Mouse (Mus musculus) MEL (cell line): Measurements from ENCODE around the gene Tnnc2. TPM values are rescaled to one million over a fixed set of nuclear protein-coding genes. Genes with fewer than 3 reads are reported as not detected.

Experiments
- DNase-seq: peaks from one replicate; pipeline ENCODE4 v3.0.0; 2011; ENCODE audit warnings: low read depth, low spot score
- H3K27ac ChIP-seq: 2 replicates; pipeline ENCODE4 v1.5.1; 2012; ENCODE audit warnings: low read depth, mild to moderate bottlenecking, control low read depth, low read length, moderate library complexity; ENCODE audit not compliant: control insufficient read depth
- H3K27me3 ChIP-seq, 2 experiments: fragments of 150-350 bp in 1 of 2; sonication (generic) in 1 of 2; 2 replicates each; pipeline ENCODE4 v1.6.1; 2012; ENCODE audit warnings: low read length in 2 of 2, mild to moderate bottlenecking in 2 of 2, improper control_type of control experiment in 1 of 2, moderate library complexity in 1 of 2; ENCODE audit not compliant: insufficient read depth in 2 of 2, control insufficient read depth in 1 of 2
- H3K36me3 ChIP-seq, 2 experiments: 2 replicates each; pipeline ENCODE4 v1.6.1; 2012 to 2014; ENCODE audit warnings: low read length in 2 of 2, improper control_type of control experiment in 1 of 2, inconsistent platforms in 1 of 2, mild to moderate bottlenecking in 1 of 2; ENCODE audit not compliant: insufficient read depth in 2 of 2, control insufficient read depth in 1 of 2
- H3K4me1 ChIP-seq, 2 experiments: fragments of 150-350 bp in 1 of 2; sonication (generic) in 1 of 2; 2 replicates each; pipeline ENCODE4 v1.6.1; 2012; ENCODE audit warnings: low read length in 2 of 2, improper control_type of control experiment in 1 of 2, mild to moderate bottlenecking in 1 of 2; ENCODE audit not compliant: insufficient read depth in 2 of 2, control insufficient read depth in 1 of 2
- H3K4me3 ChIP-seq, 2 experiments: fragments of 150-350 bp in 1 of 2; sonication (generic) in 1 of 2; 2 replicates each; pipeline ENCODE4 v1.5.1; 2012; ENCODE audit warnings: low read depth in 2 of 2, low read length in 2 of 2, mild to moderate bottlenecking in 2 of 2, moderate library complexity in 2 of 2, control low read depth in 1 of 2, improper control_type of control experiment in 1 of 2; ENCODE audit not compliant: control insufficient read depth in 1 of 2, insufficient read depth in 1 of 2
- H3K79me2 ChIP-seq: 2 replicates; pipeline ENCODE4 v1.6.1; 2012; ENCODE audit warnings: mild to moderate bottlenecking, low read length, moderate library complexity; ENCODE audit not compliant: control insufficient read depth, poor library complexity, insufficient read depth
- H3K9ac ChIP-seq: 2 replicates; pipeline ENCODE4 v1.6.1; 2012; ENCODE audit warnings: low read depth, mild to moderate bottlenecking, control low read depth, low read length, moderate library complexity; ENCODE audit not compliant: control insufficient read depth, poor library complexity, severe bottlenecking
- H3K9me3 ChIP-seq: fragments of 150-350 bp; sonication (generic); replicated peaks from 2 replicates; pipeline ENCODE4 v1.6.1; 2012; ENCODE audit warnings: mild to moderate bottlenecking, low read length, improper control_type of control experiment, moderate library complexity; ENCODE audit not compliant: insufficient read depth
- BHLHE40 ChIP-seq: IDR thresholded peaks from 2 replicates; pipeline ENCODE4 v1.6.1; 2012; ENCODE audit warnings: low read depth, mild to moderate bottlenecking, inconsistent platforms, low read length, improper control_type of control experiment, borderline replicate concordance
- CHD2 ChIP-seq: IDR thresholded peaks from 2 replicates; pipeline ENCODE4 v1.6.1; 2011; ENCODE audit warnings: low read length, improper control_type of control experiment
- CTCF ChIP-seq, 3 experiments: IDR thresholded peaks in 2 of 3; conservative IDR thresholded peaks in 1 of 3; 2 replicates each; pipeline ENCODE4 v1.5.1; 2011 to 2012; ENCODE audit warnings: low read length in 3 of 3, low read depth in 2 of 3, mild to moderate bottlenecking in 2 of 3, improper control_type of control experiment in 1 of 3, inconsistent platforms in 1 of 3, mixed read lengths in 1 of 3, moderate library complexity in 1 of 3; ENCODE audit not compliant: control insufficient read depth in 1 of 3, insufficient read depth in 1 of 3, poor library complexity in 1 of 3, severe bottlenecking in 1 of 3
- E2F4 ChIP-seq: IDR thresholded peaks from 2 replicates; pipeline ENCODE4 v1.6.1; 2011; ENCODE audit warnings: low read depth, low read length, improper control_type of control experiment, borderline replicate concordance
- EP300 ChIP-seq, 2 experiments: IDR thresholded peaks; 2 replicates each; pipeline ENCODE4 v1.6.1; 2011; ENCODE audit warnings: improper control_type of control experiment in 2 of 2, low read length in 2 of 2, low read depth in 1 of 2, mild to moderate bottlenecking in 1 of 2
- ETS1 ChIP-seq: IDR thresholded peaks from 2 replicates; pipeline ENCODE4 v1.6.1; 2012; ENCODE audit warnings: low read depth, mild to moderate bottlenecking, inconsistent platforms, low read length, improper control_type of control experiment, moderate library complexity
- GABPA ChIP-seq: IDR thresholded peaks from 2 replicates; pipeline ENCODE4 v1.6.1; 2012; ENCODE audit warnings: low read depth, mild to moderate bottlenecking, inconsistent platforms, low read length, improper control_type of control experiment, moderate library complexity
- GATA1 ChIP-seq: IDR thresholded peaks from 2 replicates; pipeline ENCODE4 v1.6.1; 2011; ENCODE audit warnings: low read depth, low read length, improper control_type of control experiment
- JUND ChIP-seq: IDR thresholded peaks from 2 replicates; pipeline ENCODE4 v1.6.1; 2011; ENCODE audit warnings: low read depth, mild to moderate bottlenecking, improper control_type of control experiment, low read length
- KAT2A ChIP-seq: conservative IDR thresholded peaks from 2 replicates; pipeline ENCODE4 v1.6.1; 2012; ENCODE audit warnings: low read depth, low read length, improper control_type of control experiment, inconsistent platforms
- MAFK ChIP-seq: IDR thresholded peaks from 2 replicates; pipeline ENCODE4 v1.6.1; 2011; ENCODE audit warnings: low read depth, mild to moderate bottlenecking, low read length, improper control_type of control experiment, borderline replicate concordance
- MAX ChIP-seq: IDR thresholded peaks from 2 replicates; pipeline ENCODE4 v1.6.1; 2011; ENCODE audit warnings: low read length, improper control_type of control experiment
- MAZ ChIP-seq: IDR thresholded peaks from 2 replicates; pipeline ENCODE4 v1.6.1; 2012; ENCODE audit warnings: low read depth, mild to moderate bottlenecking, inconsistent platforms, low read length, improper control_type of control experiment
- MYB ChIP-seq: IDR thresholded peaks from 2 replicates; pipeline ENCODE4 v1.6.1; 2011; ENCODE audit warnings: mild to moderate bottlenecking, low read depth, low read length, improper control_type of control experiment
- NELFE ChIP-seq: IDR thresholded peaks from 2 replicates; pipeline ENCODE4 v1.6.1; 2011; ENCODE audit warnings: low read depth, low read length, improper control_type of control experiment
- NRF1 ChIP-seq: IDR thresholded peaks from 2 replicates; pipeline ENCODE4 v1.6.1; 2014; ENCODE audit warnings: low read depth, mild to moderate bottlenecking, inconsistent platforms, low read length, improper control_type of control experiment, moderate library complexity; ENCODE audit not compliant: poor library complexity, insufficient read depth, severe bottlenecking
- POLR2A ChIP-seq, 2 experiments: IDR thresholded peaks; 2 replicates each; pipeline ENCODE4 v1.6.1; 2011 to 2012; ENCODE audit warnings: low read length in 2 of 2, mild to moderate bottlenecking in 2 of 2, control low read depth in 1 of 2, improper control_type of control experiment in 1 of 2, low read depth in 1 of 2, moderate library complexity in 1 of 2; ENCODE audit not compliant: control insufficient read depth in 1 of 2, insufficient read depth in 1 of 2, poor library complexity in 1 of 2
- POLR2AphosphoS2 ChIP-seq: IDR thresholded peaks from 2 replicates; pipeline ENCODE4 v1.6.1; 2011; ENCODE audit warnings: low read length, improper control_type of control experiment
- RAD21 ChIP-seq: IDR thresholded peaks from 2 replicates; pipeline ENCODE4 v1.6.1; 2011; ENCODE audit warnings: mild to moderate bottlenecking, low read depth, low read length, improper control_type of control experiment
- RCOR1 ChIP-seq: IDR thresholded peaks from 2 replicates; pipeline ENCODE4 v1.6.1; 2012; ENCODE audit warnings: low read depth, mild to moderate bottlenecking, inconsistent platforms, low read length, improper control_type of control experiment
- SIN3A ChIP-seq: IDR thresholded peaks from 2 replicates; pipeline ENCODE4 v1.6.1; 2012; ENCODE audit warnings: low read length, improper control_type of control experiment, inconsistent platforms
- SMC3 ChIP-seq: IDR thresholded peaks from 2 replicates; pipeline ENCODE4 v1.6.1; 2011; ENCODE audit warnings: low read depth, low read length, improper control_type of control experiment
- TAL1 ChIP-seq: IDR thresholded peaks from 2 replicates; pipeline ENCODE4 v1.6.1; 2012; ENCODE audit warnings: mild to moderate bottlenecking, inconsistent platforms, low read length, moderate library complexity, mixed read lengths
- TBP ChIP-seq: IDR thresholded peaks from 2 replicates; pipeline ENCODE4 v1.8.0; 2011; ENCODE audit warnings: low read depth, low read length, improper control_type of control experiment
- TCF12 ChIP-seq: IDR thresholded peaks from 2 replicates; pipeline ENCODE4 v1.6.1; 2014; ENCODE audit warnings: low read depth, mild to moderate bottlenecking, inconsistent platforms, low read length, improper control_type of control experiment, moderate library complexity
- UBTF ChIP-seq: IDR thresholded peaks from 2 replicates; pipeline ENCODE4 v1.6.1; 2012; ENCODE audit warnings: low read depth, mild to moderate bottlenecking, inconsistent platforms, low read length, improper control_type of control experiment, moderate library complexity, borderline replicate concordance; ENCODE audit not compliant: insufficient read depth
- USF2 ChIP-seq, 2 experiments: IDR thresholded peaks; 2 replicates each; pipeline ENCODE4 v1.6.1; 2011 to 2012; ENCODE audit warnings: improper control_type of control experiment in 2 of 2, low read length in 2 of 2, borderline replicate concordance in 1 of 2, inconsistent platforms in 1 of 2, low read depth in 1 of 2, mild to moderate bottlenecking in 1 of 2; ENCODE audit not compliant: insufficient read depth in 1 of 2
- ZC3H11A ChIP-seq: IDR thresholded peaks from 2 replicates; pipeline ENCODE4 v1.6.1; 2012; ENCODE audit warnings: low read depth, mild to moderate bottlenecking, inconsistent platforms, low read length, improper control_type of control experiment
- ZNF384 ChIP-seq: IDR thresholded peaks from 2 replicates; pipeline ENCODE4 v1.6.1; 2012; ENCODE audit warnings: low read depth, mild to moderate bottlenecking, inconsistent platforms, low read length, improper control_type of control experiment
- polyA plus RNA-seq, 2 experiments: library from polyadenylated mRNA; stranded (reverse) in 1 of 2; unstranded in 1 of 2; fragments of >175 nt in 1 of 2; fragments of >200 nt in 1 of 2; gene quantifications; 2 replicates each; pipeline versions ENCODE4 v1.2.1 to v1.2.4; 2012; ENCODE audit warnings: low replicate concordance in 2 of 2, low read depth in 1 of 2; ENCODE audit not compliant: insufficient read length in 2 of 2, insufficient read depth in 1 of 2, missing spikeins in 1 of 2
- total RNA-seq: library from RNA; depleted of rRNA; stranded (reverse); fragments of 300-350 nt; gene quantifications from 2 replicates; pipeline ENCODE4 v1.2.3, GENCODE M21; 2012

Tnnc2 gene
- total and polyA plus RNA-seq, 3 experiments: not detected

- H3K4me3 ChIP-seq: peak overlapping the region; percentile 63 to 88
- no peak for DNase-seq
- H3K79me2 ChIP-seq: no peaks in the 10 kb centered on the region; the same call in 1 of the 2 replicates
- no peak for TF ChIP-seq ZC3H11A
- peak; percentile 24; the same call in 1 of the 2 replicates for TF ChIP-seq BHLHE40
- no peak for TF ChIP-seq CHD2
- 0 out of 2 replicates have a peak, but pooled peaks have one; percentile 9 for TF ChIP-seq GATA1
- peak; percentile 38 for TF ChIP-seq TAL1
- no peak for TF ChIP-seq USF2 (IDR thresholded peaks at IDR 0.05; ENCODE audit: borderline replicate concordance in 1 of 2, insufficient read depth in 1 of 2, low read depth in 1 of 2, low read length in 2 of 2)
- peak; percentile 85 for TF ChIP-seq RCOR1
- peak; percentile 77; the same call in 1 of the 2 replicates for TF ChIP-seq TBP
- peak in 1 of 2 experiments; percentile 13; a peak in 2 of 4 replicates for TF ChIP-seq EP300 (IDR thresholded peaks at IDR 0.05; ENCODE audit: low read depth in 1 of 2, low read length in 2 of 2)
- H3K4me1 ChIP-seq: peaks cover 3 to 9% of the 10 kb centered on the region in 2 experiments; a peak in 3 of 4 replicates
- H3K27me3 ChIP-seq: no peaks in the 10 kb centered on the region
- peak overlapping the region; percentile 13; the same call in 1 of the 2 replicates for H3K27ac ChIP-seq
- H3K36me3 ChIP-seq: peaks cover 0 to 5% of the 10 kb centered on the region in 2 experiments; a peak in 1 of 4 replicates
- no peaks in the 10 kb centered on the region for H3K9me3 ChIP-seq
- peak overlapping the region; percentile 66 for H3K9ac ChIP-seq
Measured at GRCm38 (mm10) chr2:164784869-164785420, 5.2 kb upstream of the Tnnc2 start.

GRCm38 (mm10) chr2:164783926-164784581, 4.3 kb upstream of the Tnnc2 start:
- H3K9me3 ChIP-seq: no peaks in the 10 kb centered on the region
- peaks cover 0 to 5% of the 10 kb centered on the region in 2 experiments; a peak in 1 of 4 replicates for H3K36me3 ChIP-seq
- DNase-seq: peak; percentile 82
- H3K27ac ChIP-seq: no peak overlapping the region
- H3K9ac ChIP-seq: no peak overlapping the region
- H3K27me3 ChIP-seq: no peaks in the 10 kb centered on the region
- H3K79me2 ChIP-seq: no peaks in the 10 kb centered on the region; the same call in 1 of the 2 replicates
- peaks cover 3 to 9% of the 10 kb centered on the region in 2 experiments; a peak in 3 of 4 replicates for H3K4me1 ChIP-seq
- H3K4me3 ChIP-seq: no peak overlapping the region
- TF ChIP-seq UBTF (no peak), POLR2A (IDR thresholded peaks at IDR 0.05; ENCODE audit: control insufficient read depth in 1 of 2, insufficient read depth in 1 of 2, low read depth in 1 of 2, low read length in 2 of 2, poor library complexity in 1 of 2) (no peak), RCOR1 (no peak), MAFK (no peak), RAD21 (peak; percentile 53), KAT2A (no peak), TBP (no peak), NRF1 (no peak), ETS1 (0 out of 2 replicates have a peak, but pooled peaks have one; percentile 6), SIN3A (peak; percentile 68), TAL1 (no peak), MAZ (no peak), E2F4 (no peak), JUND (peak; percentile 44; the same call in 1 of the 2 replicates), TCF12 (no peak), MAX (no peak), NELFE (no peak), SMC3 (peak; percentile 59), POLR2AphosphoS2 (no peak), ZNF384 (no peak), EP300 (IDR thresholded peaks at IDR 0.05; ENCODE audit: low read depth in 1 of 2, low read length in 2 of 2) (no peak), MYB (no peak), CHD2 (no peak), CTCF (IDR thresholded peaks at IDR 0.05 in 2 of 3, conservative IDR thresholded peaks at IDR 0.05 in 1 of 3; ENCODE audit: control insufficient read depth in 1 of 3, insufficient read depth in 1 of 3, low read depth in 2 of 3, low read length in 3 of 3, poor library complexity in 1 of 3, severe bottlenecking in 1 of 3) (peak; percentile 45 to 71 (median 55)), GABPA (no peak)
